ENCODE assay signal across 8 mouse cellular contexts in genomic region chr16:25963856-25964255, GRCm38 (mm10).
DNase-seq lines count a peak whose midpoint lies in the region; ATAC-seq and TF ChIP-seq lines count a peak whose summit lies in the region.

No protein-coding gene starts in this region.

- no peak overlapping the region for H3K4me3 ChIP-seq in thymus, adult 2 months (ENCODE audit: control insufficient read depth, insufficient read depth, low read length)
- H3K4me3 ChIP-seq in cortical plate, adult 2 months (ENCODE audit: insufficient read depth, low read length) = no peak overlapping the region
- no peak overlapping the region for H3K4me3 ChIP-seq in kidney, embryonic 15.5 days (replicated peaks)
- no peak overlapping the region for H3K4me3 ChIP-seq in lung, postnatal 0 days (ENCODE audit: low read depth, low read length)

- no peaks in the 10 kb centered on the region for H3K4me1 ChIP-seq in thymus, adult 2 months (replicated peaks; ENCODE audit: control insufficient read depth, insufficient read depth, low read length)
- no peaks in the 10 kb centered on the region; the same call in 1 of the 2 replicates for H3K4me1 ChIP-seq in cortical plate, adult 2 months (ENCODE audit: control insufficient read depth, insufficient read depth, low read length)
- H3K4me1 ChIP-seq in kidney, embryonic 15.5 days = no peaks in the 10 kb centered on the region
- no peaks in the 10 kb centered on the region; the same call in 1 of the 2 replicates for H3K4me1 ChIP-seq in lung, postnatal 0 days (ENCODE audit: insufficient read depth, low read depth, low read length)

- H3K9me3 ChIP-seq in kidney, embryonic 15.5 days (replicated peaks) = no peaks in the 10 kb centered on the region
- no peaks in the 10 kb centered on the region for H3K9me3 ChIP-seq in lung, postnatal 0 days (ENCODE audit: low read length)

- no peak overlapping the region for H3K4me2 ChIP-seq in kidney, embryonic 15.5 days
- H3K4me2 ChIP-seq in lung, postnatal 0 days (replicated peaks; ENCODE audit: low read depth, low read length) = no peak overlapping the region

- no peak for TF ChIP-seq EP300 in lung, postnatal 0 days (IDR thresholded peaks at IDR 0.05)

- H3K36me3 ChIP-seq in thymus, adult 2 months (ENCODE audit: control insufficient read depth, insufficient read depth, low read length) = no peaks in the 10 kb centered on the region
- 0 out of 2 replicates have a peak, but pooled peaks cover 4% of the 10 kb centered on the region for H3K36me3 ChIP-seq in kidney, embryonic 15.5 days
- H3K36me3 ChIP-seq in lung, postnatal 0 days (ENCODE audit: insufficient read depth, low read length) = no peaks in the 10 kb centered on the region

- peak; percentile 40 to 50 for DNase-seq in cerebellum, adult 18-20 months
- DNase-seq in cerebellum, adult 9-11 months = no peak
- DNase-seq in thymus, adult 2 months = peak; percentile 30
- DNase-seq in thymus, adult 18-20 months = no peak
- DNase-seq in lung, postnatal 0 days (ENCODE audit: low spot score) = peak; percentile 88
- DNase-seq in right cerebral cortex, postnatal 4 days = peak; percentile 60

- no peaks in the 10 kb centered on the region for H3K27me3 ChIP-seq in thymus, adult 2 months (ENCODE audit: control insufficient read depth, insufficient read depth, low read length)
- H3K27me3 ChIP-seq in kidney, embryonic 15.5 days = no peaks in the 10 kb centered on the region
- no peaks in the 10 kb centered on the region for H3K27me3 ChIP-seq in lung, postnatal 0 days (replicated peaks; ENCODE audit: insufficient read depth, low read length)

- TF ChIP-seq POLR2A in thymus, adult 2 months (IDR thresholded peaks at IDR 0.05; ENCODE audit: control insufficient read depth, extremely low read depth, insufficient read depth, low read length, poor library complexity) = no peak
- no peak for TF ChIP-seq POLR2A in cortical plate, adult 2 months (IDR thresholded peaks at IDR 0.05; ENCODE audit: extremely low read depth, insufficient read depth, low read length)

- ATAC-seq in kidney, embryonic 15.5 days (replicated peaks; ENCODE audit: low FRiP score) = 0 out of 2 replicates have a peak, but pooled peaks have one; percentile 18
- peak; percentile 46 for ATAC-seq in lung, postnatal 0 days

- no peak for TF ChIP-seq CTCF in thymus, adult 2 months (IDR thresholded peaks at IDR 0.05; ENCODE audit: borderline replicate concordance, control insufficient read depth, extremely low read depth, insufficient read depth, low read length, poor library complexity)
- peak; percentile 65 for TF ChIP-seq CTCF in cortical plate, adult 2 months (IDR thresholded peaks at IDR 0.05; ENCODE audit: extremely low read depth, insufficient read depth, low read length)
- peak; percentile 94 for TF ChIP-seq CTCF in lung, postnatal 0 days (IDR thresholded peaks at IDR 0.05)

- no peak overlapping the region for H3K9ac ChIP-seq in kidney, embryonic 15.5 days
- H3K9ac ChIP-seq in lung, postnatal 0 days (replicated peaks; ENCODE audit: low read depth) = no peak overlapping the region

- no peak overlapping the region for H3K27ac ChIP-seq in thymus, adult 2 months (ENCODE audit: control insufficient read depth, insufficient read depth, low read length)
- H3K27ac ChIP-seq in cortical plate, adult 2 months (ENCODE audit: insufficient read depth, low read length) = no peak overlapping the region
- H3K27ac ChIP-seq in kidney, embryonic 15.5 days = no peak overlapping the region
- H3K27ac ChIP-seq in lung, postnatal 0 days (ENCODE audit: low read length) = no peak overlapping the region

- 27% methylated on average over 3 of the region's 3 CpGs for WGBS in thymus, adult 2 months
- 22% methylated on average over 3 of the region's 3 CpGs for WGBS in kidney, embryonic 15.5 days
- WGBS in lung, postnatal 0 days = 14% methylated on average over 3 of the region's 3 CpGs

Comparison
In these comparisons a context has a peak if more than half of its experiments do, and no peak if none do; other contexts are left out.
1. DNase-seq: peak in cerebellum, adult 18-20 months (2 of 2), thymus, adult 2 months (single experiment), lung, postnatal 0 days (single experiment) and right cerebral cortex, postnatal 4 days (single experiment); none in cerebellum, adult 9-11 months (single experiment) and thymus, adult 18-20 months (0 of 2).